Mouse (Mus musculus): ENCODE data around the gene Megf8.

DNA sequence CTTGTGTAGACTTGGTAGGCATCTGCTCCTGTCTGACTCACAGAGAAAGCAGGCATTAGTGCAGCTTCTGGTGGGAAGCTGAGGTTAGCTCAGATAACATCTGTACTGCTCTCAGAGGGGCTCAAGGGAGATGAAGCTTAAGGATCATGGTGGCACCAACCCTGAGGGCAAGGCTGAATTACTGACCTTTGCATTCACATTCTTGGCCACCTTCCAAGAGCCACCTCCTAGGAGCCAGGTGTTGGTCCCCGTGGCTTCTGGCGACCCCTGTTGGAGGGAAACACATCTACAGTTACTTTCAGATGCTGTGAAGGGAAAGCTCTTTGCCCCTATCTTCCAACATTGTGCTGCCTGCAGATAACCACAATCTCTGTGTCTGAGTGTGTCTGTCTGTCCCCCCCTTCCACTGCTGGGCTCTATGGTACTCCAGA lies 85.7 kb downstream of the Megf8 start:
- TF ChIP-seq POLR2A (IDR thresholded peaks at IDR 0.05; ENCODE audit: extremely low read depth, insufficient read depth, low read length) (no peak), CTCF (IDR thresholded peaks at IDR 0.05; ENCODE audit: extremely low read depth, insufficient read depth, low read length) (peak; percentile 51)
